Mouse (Mus musculus) B cell, adult 2 months (primary cell): ENCODE data around the gene 2210407C18Rik.

Experiments
- DNase-seq, 2 experiments: peaks; one replicate each; pipeline ENCODE4 v3.0.0; 2022

2210407C18Rik gene

GRCm38 (mm10) chr11:58615975-58616374 is at the start of gene 2210407C18Rik:
2210407C18Rik (minus strand) TSS chr11:58616075.
- DNase-seq = no peak

- no peak for DNase-seq
Measured at GRCm38 (mm10) chr11:58658596-58658995, 42.7 kb upstream of the 2210407C18Rik start, which contains the start of gene Olfr322. Olfr322 (plus strand) TSS chr11:58658782.

GRCm38 (mm10) chr11:58655151-58655550 is 39.3 kb upstream of the 2210407C18Rik start:
- no peak for DNase-seq

GRCm38 (mm10) chr11:58643350-58643749 is 27.5 kb upstream of the 2210407C18Rik start:
- DNase-seq = peak; percentile 70 to 74

- DNase-seq = no peak
Measured at GRCm38 (mm10) chr11:58641638-58642358, 25.9 kb upstream of the 2210407C18Rik start.

GRCm38 (mm10) chr11:58641057-58641456 is 25.2 kb upstream of the 2210407C18Rik start:
- no peak for DNase-seq

- DNase-seq = no peak
Measured at GRCm38 (mm10) chr11:58640272-58640867, 24.5 kb upstream of the 2210407C18Rik start, which contains the start of gene Trim58. Trim58 (plus strand) TSS chr11:58640465.

GRCm38 (mm10) chr11:58638176-58638701 is 22.4 kb upstream of the 2210407C18Rik start:
- no peak for DNase-seq

- peak; percentile 70 to 73 for DNase-seq
Measured at GRCm38 (mm10) chr11:58636376-58636977, 20.6 kb upstream of the 2210407C18Rik start.

GRCm38 (mm10) chr11:58634878-58635277 is 19.0 kb upstream of the 2210407C18Rik start:
- DNase-seq = no peak

- DNase-seq = no peak
Measured at GRCm38 (mm10) chr11:58630401-58630800, 14.5 kb upstream of the 2210407C18Rik start, which contains the start of gene Olfr323. Olfr323 (minus strand) TSS chr11:58630501.

- no peak for DNase-seq
Measured at GRCm38 (mm10) chr11:58626146-58626545, 10.3 kb upstream of the 2210407C18Rik start.

- no peak for DNase-seq
Measured at GRCm38 (mm10) chr11:58618793-58619192, 2.9 kb upstream of the 2210407C18Rik start.

GRCm38 (mm10) chr11:58618369-58618768 is 2.5 kb upstream of the 2210407C18Rik start:
- no peak for DNase-seq

- no peak for DNase-seq
Measured at GRCm38 (mm10) chr11:58614526-58614925, 1.3 kb downstream of the 2210407C18Rik start.

- DNase-seq = no peak
Measured at GRCm38 (mm10) chr11:58613359-58613758, 2.5 kb downstream of the 2210407C18Rik start.

GRCm38 (mm10) chr11:58607030-58607429 is 8.8 kb downstream of the 2210407C18Rik start:
- no peak for DNase-seq

GRCm38 (mm10) chr11:58606177-58606919 is 9.5 kb downstream of the 2210407C18Rik start:
- DNase-seq = no peak

GRCm38 (mm10) chr11:58605228-58605627 is 10.6 kb downstream of the 2210407C18Rik start:
- DNase-seq = no peak

- no peak for DNase-seq
Measured at GRCm38 (mm10) chr11:58604688-58605087, 11.2 kb downstream of the 2210407C18Rik start.

GRCm38 (mm10) chr11:58602800-58603560 is 12.9 kb downstream of the 2210407C18Rik start:
- DNase-seq = no peak

- DNase-seq = no peak
Measured at GRCm38 (mm10) chr11:58602062-58602461, 13.8 kb downstream of the 2210407C18Rik start.
